Mouse (Mus musculus): ENCODE results near the gene Fmnl2. TPM values are rescaled to one million over a fixed set of nuclear protein-coding genes. Genes with fewer than 3 reads are reported as not detected.
A peak's percentile ranks its signal among the peaks of the same experiment; 100 is the strongest.

Fmnl2 gene
- polyA plus RNA-seq, 1 experiment from 2014 or later = 16.8 TPM

DNA sequence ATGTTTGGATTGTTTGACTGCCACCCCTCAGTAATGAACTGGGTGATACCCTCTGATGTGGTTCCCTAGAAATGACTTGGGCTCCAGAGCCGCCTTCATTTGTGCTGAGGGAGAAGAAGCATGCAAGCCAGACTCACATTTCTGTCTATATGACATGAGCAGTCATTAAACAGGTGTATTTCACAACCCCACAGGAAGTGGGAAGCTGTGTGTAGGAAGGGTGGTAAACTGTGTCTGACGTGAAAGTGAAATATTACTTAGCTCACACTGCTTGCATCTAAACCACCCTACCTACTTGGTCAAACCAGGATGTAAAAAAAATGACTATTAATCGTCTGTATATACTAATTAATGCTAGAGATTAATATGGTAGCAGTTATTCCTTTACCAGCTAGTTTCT is 231.1 kb downstream of the Fmnl2 start:
- 89% methylated on average over 3 of the region's 3 CpGs for WGBS
- no peak overlapping the region for H3K4me2 ChIP-seq (ENCODE audit: low read depth, low read length)
- H3K4me3 ChIP-seq (ENCODE audit: low read depth, low read length) = no peak overlapping the region
- ATAC-seq (ENCODE audit: low read depth) = no peak
- H3K9ac ChIP-seq (replicated peaks; ENCODE audit: low read depth, low read length) = no peak overlapping the region
- no peaks in the 10 kb centered on the region for H3K36me3 ChIP-seq (ENCODE audit: control insufficient read depth, insufficient read depth, low read length)
- no peaks in the 10 kb centered on the region for H3K27me3 ChIP-seq (ENCODE audit: control insufficient read depth, insufficient read depth, low read length)
- no peak overlapping the region for H3K27ac ChIP-seq (ENCODE audit: low read depth, low read length)
- H3K4me1 ChIP-seq (ENCODE audit: control insufficient read depth, insufficient read depth, low read length) = no peaks in the 10 kb centered on the region
- no peaks in the 10 kb centered on the region for H3K9me3 ChIP-seq (ENCODE audit: control insufficient read depth, low read length)

DNA sequence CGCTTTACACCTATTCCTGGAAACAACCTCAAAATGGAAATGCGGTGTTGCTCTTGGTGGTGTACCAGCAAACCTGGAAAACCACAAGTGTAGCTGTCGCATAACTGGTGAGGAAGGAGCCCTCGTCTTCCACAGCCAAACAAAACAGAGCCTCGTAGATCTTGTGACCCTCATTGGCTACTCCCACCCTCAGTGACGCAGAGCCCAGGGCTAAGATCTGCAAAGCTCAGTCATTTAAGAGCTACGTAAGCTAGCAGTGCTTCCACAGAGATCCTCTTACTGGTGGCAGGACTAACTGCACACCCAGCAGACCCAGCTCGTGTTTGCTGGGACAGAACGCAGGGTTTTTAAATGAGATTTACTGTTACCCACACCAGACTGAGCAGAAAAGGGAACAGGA is 237.4 kb downstream of the Fmnl2 start:
- no peaks in the 10 kb centered on the region for H3K36me3 ChIP-seq (ENCODE audit: control insufficient read depth, insufficient read depth, low read length)
- H3K4me1 ChIP-seq (ENCODE audit: control insufficient read depth, insufficient read depth, low read length) = no peaks in the 10 kb centered on the region
- no peaks in the 10 kb centered on the region for H3K9me3 ChIP-seq (ENCODE audit: control insufficient read depth, low read length)
- H3K9ac ChIP-seq (replicated peaks; ENCODE audit: low read depth, low read length) = no peak overlapping the region
- no peak overlapping the region for H3K27ac ChIP-seq (ENCODE audit: low read depth, low read length)
- no peak for ATAC-seq (ENCODE audit: low read depth)
- H3K4me2 ChIP-seq (ENCODE audit: low read depth, low read length) = no peak overlapping the region
- WGBS = 93% methylated on average over 9 of the region's 9 CpGs
- no peaks in the 10 kb centered on the region for H3K27me3 ChIP-seq (ENCODE audit: control insufficient read depth, insufficient read depth, low read length)
- no peak overlapping the region for H3K4me3 ChIP-seq (ENCODE audit: low read depth, low read length)

DNA sequence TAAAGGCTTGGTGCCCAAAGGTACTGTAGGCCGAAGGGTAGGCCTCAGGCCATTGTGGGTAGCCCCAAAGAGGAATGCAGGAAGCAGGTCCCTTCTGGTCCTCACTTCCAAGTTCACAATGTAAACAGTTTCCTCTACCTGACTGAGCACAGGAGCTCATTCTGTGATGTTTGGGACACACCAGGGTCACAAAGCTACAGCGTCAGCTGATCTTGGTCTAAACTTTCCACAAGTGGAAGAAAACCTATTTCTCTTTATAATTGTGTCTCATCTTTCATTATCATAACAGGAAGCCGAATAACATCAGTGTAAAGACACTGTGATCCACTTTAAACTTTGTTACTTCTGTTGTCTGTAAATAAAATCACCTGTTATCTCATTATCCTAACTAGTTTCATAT is 237.8 kb downstream of the Fmnl2 start:
- H3K27me3 ChIP-seq (ENCODE audit: control insufficient read depth, insufficient read depth, low read length) = no peaks in the 10 kb centered on the region
- no peak overlapping the region for H3K4me3 ChIP-seq (ENCODE audit: low read depth, low read length)
- no peak overlapping the region for H3K9ac ChIP-seq (replicated peaks; ENCODE audit: low read depth, low read length)
- 95% methylated on average over 3 of the region's 3 CpGs for WGBS
- H3K4me1 ChIP-seq (ENCODE audit: control insufficient read depth, insufficient read depth, low read length) = no peaks in the 10 kb centered on the region
- H3K9me3 ChIP-seq (ENCODE audit: control insufficient read depth, low read length) = no peaks in the 10 kb centered on the region
- H3K36me3 ChIP-seq (ENCODE audit: control insufficient read depth, insufficient read depth, low read length) = no peaks in the 10 kb centered on the region
- ATAC-seq (ENCODE audit: low read depth) = no peak
- H3K27ac ChIP-seq (ENCODE audit: low read depth, low read length) = no peak overlapping the region
- H3K4me2 ChIP-seq (ENCODE audit: low read depth, low read length) = no peak overlapping the region

DNA sequence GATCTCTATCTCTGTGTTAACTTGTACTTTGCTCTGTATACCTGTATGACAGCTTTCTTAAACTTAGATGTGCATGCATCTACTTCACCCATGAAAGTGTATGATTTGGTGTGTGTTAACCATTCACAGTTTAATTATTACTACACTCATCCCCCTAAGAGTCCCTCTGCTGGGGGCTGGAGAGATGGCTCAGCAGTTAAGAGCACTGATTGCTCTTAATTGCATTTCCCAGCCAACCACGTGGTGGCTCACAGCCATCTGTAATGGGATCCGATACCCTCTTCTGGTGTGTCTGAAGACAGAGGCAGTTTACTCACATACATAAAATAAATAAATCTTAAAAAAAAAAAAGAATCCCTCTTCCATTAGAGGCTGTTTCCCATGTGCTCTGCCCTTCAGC is 242.4 kb downstream of the Fmnl2 start:
- no peaks in the 10 kb centered on the region for H3K27me3 ChIP-seq (ENCODE audit: control insufficient read depth, insufficient read depth, low read length)
- H3K4me1 ChIP-seq (ENCODE audit: control insufficient read depth, insufficient read depth, low read length) = no peaks in the 10 kb centered on the region
- no peaks in the 10 kb centered on the region for H3K9me3 ChIP-seq (ENCODE audit: control insufficient read depth, low read length)
- ATAC-seq (ENCODE audit: low read depth) = peak; percentile 75; the same call in 1 of the 2 replicates
- H3K27ac ChIP-seq (ENCODE audit: low read depth, low read length) = no peak overlapping the region
- no peak overlapping the region for H3K4me3 ChIP-seq (ENCODE audit: low read depth, low read length)
- no peak overlapping the region for H3K9ac ChIP-seq (replicated peaks; ENCODE audit: low read depth, low read length)
- 0 out of 2 replicates have a peak, but pooled peaks cover 2% of the 10 kb centered on the region for H3K36me3 ChIP-seq (ENCODE audit: control insufficient read depth, insufficient read depth, low read length)
- H3K4me2 ChIP-seq (ENCODE audit: low read depth, low read length) = no peak overlapping the region
- 11% methylated on average over 2 of the region's 2 CpGs for WGBS

DNA sequence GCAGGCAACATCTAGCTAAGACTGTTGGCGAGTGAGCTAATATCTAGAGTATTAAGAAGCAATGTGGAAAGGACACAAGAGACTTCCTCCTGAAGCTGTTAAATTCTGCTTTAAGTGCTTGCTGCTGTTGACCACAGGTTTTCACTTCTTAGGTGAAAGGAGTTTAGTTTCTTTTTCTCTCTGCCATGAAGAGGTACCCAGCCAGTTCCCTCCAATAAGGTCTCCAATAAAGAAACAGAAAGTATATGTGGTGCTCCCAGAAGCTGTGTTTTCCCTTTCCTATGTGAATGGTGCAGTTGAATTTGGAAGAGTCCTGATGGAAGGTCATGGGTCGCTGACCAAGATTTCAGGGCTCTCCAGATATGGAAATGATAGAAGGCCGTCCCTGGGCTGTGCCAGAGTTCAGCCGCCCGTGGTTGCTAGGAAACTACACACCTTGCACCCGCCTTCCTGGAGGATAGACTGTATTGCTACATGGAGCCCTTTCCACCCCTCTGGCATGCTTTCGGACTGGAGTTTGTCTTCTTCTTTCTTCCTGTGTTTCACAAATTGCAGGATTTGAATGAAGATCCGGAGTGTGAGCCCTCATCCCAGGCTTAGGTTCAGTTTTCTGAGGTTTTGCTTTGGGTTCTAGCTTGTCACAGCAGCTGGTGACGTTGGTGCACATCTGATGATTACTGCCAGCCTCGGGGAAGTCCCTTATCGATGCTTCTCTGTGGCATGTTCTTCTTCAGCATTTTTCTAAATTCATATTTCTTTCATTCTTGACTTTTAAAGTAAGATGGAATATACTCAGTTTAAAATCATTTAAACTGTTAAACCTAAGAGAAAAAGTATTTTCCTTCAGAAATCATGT is 244.5 kb downstream of the Fmnl2 start:
- no peak for ATAC-seq (ENCODE audit: low read depth)
- Histone ChIP-seq H3K27ac (ENCODE audit: low read depth, low read length) (no peak overlapping the region), H3K4me3 (ENCODE audit: low read depth, low read length) (no peak overlapping the region), H3K27me3 (ENCODE audit: control insufficient read depth, insufficient read depth, low read length) (no peaks in the 10 kb centered on the region), H3K36me3 (ENCODE audit: control insufficient read depth, insufficient read depth, low read length) (peaks cover 16% of the 10 kb centered on the region; the same call in 1 of the 2 replicates), H3K4me1 (ENCODE audit: control insufficient read depth, insufficient read depth, low read length) (no peaks in the 10 kb centered on the region), H3K9ac (replicated peaks; ENCODE audit: low read depth, low read length) (no peak overlapping the region), H3K4me2 (ENCODE audit: low read depth, low read length) (no peak overlapping the region), H3K9me3 (ENCODE audit: control insufficient read depth, low read length) (no peaks in the 10 kb centered on the region)
- 94% methylated on average over 11 of the region's 11 CpGs for WGBS

DNA sequence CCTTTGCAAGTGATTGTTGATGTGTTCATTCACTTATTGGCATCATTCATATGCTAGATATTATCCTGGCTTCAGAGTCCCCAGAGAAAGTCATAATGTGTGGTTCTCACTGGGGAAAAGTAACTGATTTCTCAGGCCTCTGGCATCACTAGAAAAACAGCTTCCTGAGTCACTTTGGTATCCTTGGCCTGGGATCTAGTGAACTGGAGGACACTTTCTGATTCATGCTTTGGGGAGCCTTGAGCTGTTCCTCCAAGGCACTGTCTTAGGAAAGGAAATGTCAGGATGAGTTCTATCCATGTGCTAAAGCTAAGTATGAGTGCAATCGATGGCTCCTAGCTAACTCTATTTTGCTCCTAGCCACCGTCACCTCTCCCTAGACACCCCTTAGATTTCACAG is 245.2 kb downstream of the Fmnl2 start:
- no peaks in the 10 kb centered on the region for H3K27me3 ChIP-seq (ENCODE audit: control insufficient read depth, insufficient read depth, low read length)
- H3K9ac ChIP-seq (replicated peaks; ENCODE audit: low read depth, low read length) = no peak overlapping the region
- no peak overlapping the region for H3K27ac ChIP-seq (ENCODE audit: low read depth, low read length)
- H3K4me3 ChIP-seq (ENCODE audit: low read depth, low read length) = no peak overlapping the region
- H3K36me3 ChIP-seq (ENCODE audit: control insufficient read depth, insufficient read depth, low read length) = peaks cover 22% of the 10 kb centered on the region
- no peaks in the 10 kb centered on the region for H3K9me3 ChIP-seq (ENCODE audit: control insufficient read depth, low read length)
- 92% methylated on average over 2 of the region's 2 CpGs for WGBS
- H3K4me2 ChIP-seq (ENCODE audit: low read depth, low read length) = no peak overlapping the region
- H3K4me1 ChIP-seq (ENCODE audit: control insufficient read depth, insufficient read depth, low read length) = no peaks in the 10 kb centered on the region
- no peak for ATAC-seq (ENCODE audit: low read depth)

DNA sequence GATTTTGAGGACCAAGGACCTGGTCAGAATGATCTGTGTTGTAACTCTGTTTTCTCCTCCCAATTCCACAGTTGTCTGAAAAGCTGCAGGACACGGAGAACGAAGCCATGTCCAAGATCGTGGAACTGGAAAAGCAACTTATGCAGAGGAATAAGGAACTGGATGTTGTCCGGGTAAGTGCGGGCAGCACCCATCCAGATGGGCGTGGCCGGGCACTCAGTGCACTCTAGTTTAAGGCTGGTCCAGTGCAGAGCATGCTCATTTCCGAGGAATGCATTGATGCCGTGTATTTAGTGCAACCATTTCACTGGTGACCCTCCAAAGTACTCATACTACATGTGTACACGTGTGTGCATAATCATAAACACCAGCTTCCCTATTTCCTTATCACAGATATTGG is 247.7 kb downstream of the Fmnl2 start:
- no peaks in the 10 kb centered on the region for H3K4me1 ChIP-seq (ENCODE audit: control insufficient read depth, insufficient read depth, low read length)
- no peak for ATAC-seq (ENCODE audit: low read depth)
- no peaks in the 10 kb centered on the region for H3K27me3 ChIP-seq (ENCODE audit: control insufficient read depth, insufficient read depth, low read length)
- peaks cover 38% of the 10 kb centered on the region for H3K36me3 ChIP-seq (ENCODE audit: control insufficient read depth, insufficient read depth, low read length)
- no peaks in the 10 kb centered on the region for H3K9me3 ChIP-seq (ENCODE audit: control insufficient read depth, low read length)
- H3K9ac ChIP-seq (replicated peaks; ENCODE audit: low read depth, low read length) = no peak overlapping the region
- WGBS = 97% methylated on average over 10 of the region's 10 CpGs
- no peak overlapping the region for H3K4me3 ChIP-seq (ENCODE audit: low read depth, low read length)
- no peak overlapping the region for H3K4me2 ChIP-seq (ENCODE audit: low read depth, low read length)
- H3K27ac ChIP-seq (ENCODE audit: low read depth, low read length) = no peak overlapping the region

DNA sequence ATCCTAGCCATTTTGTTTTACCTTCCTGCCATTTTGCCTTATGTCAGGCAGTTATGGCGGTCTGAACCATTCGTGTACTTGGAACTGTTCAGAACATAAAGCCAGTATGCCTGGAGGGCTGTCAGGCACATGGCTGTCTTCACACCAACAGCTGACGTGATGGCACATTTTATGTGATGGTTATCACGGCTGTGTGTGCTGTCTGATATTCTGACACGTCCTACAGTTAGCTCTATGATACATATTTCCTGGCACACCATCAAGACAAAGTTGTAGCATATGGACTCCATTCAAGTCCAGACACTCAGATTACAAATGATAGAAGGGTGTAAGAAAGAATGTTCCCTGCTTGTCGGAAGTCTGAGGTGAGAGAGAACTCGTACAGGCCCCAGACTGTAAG is 248.4 kb downstream of the Fmnl2 start:
- Histone ChIP-seq H3K27ac (ENCODE audit: low read depth, low read length) (no peak overlapping the region), H3K4me1 (ENCODE audit: control insufficient read depth, insufficient read depth, low read length) (no peaks in the 10 kb centered on the region), H3K9me3 (ENCODE audit: control insufficient read depth, low read length) (no peaks in the 10 kb centered on the region), H3K36me3 (ENCODE audit: control insufficient read depth, insufficient read depth, low read length) (peaks cover 40% of the 10 kb centered on the region), H3K27me3 (ENCODE audit: control insufficient read depth, insufficient read depth, low read length) (no peaks in the 10 kb centered on the region), H3K4me2 (ENCODE audit: low read depth, low read length) (no peak overlapping the region), H3K9ac (replicated peaks; ENCODE audit: low read depth, low read length) (no peak overlapping the region), H3K4me3 (ENCODE audit: low read depth, low read length) (no peak overlapping the region)
- no peak for ATAC-seq (ENCODE audit: low read depth)
- 83% methylated on average over 7 of the region's 7 CpGs for WGBS

DNA sequence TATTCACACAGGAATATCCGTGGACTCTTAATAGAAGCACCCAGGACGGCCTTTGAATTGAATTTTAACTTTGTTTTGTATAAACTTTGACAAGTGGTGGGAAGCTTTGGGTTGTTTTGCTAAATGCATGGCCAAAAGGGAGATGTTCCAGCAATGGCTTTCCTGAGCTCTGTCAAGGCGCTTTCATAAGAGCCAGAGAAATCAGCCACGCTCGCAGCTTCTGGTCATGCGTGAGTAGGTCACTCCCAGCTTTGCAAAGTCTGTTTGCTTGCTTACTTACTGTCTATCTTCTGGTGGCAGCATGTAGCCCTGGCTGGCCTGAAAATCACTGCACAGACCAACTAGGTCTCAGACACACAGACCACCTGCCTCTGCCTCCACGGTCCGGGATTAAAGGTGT is 248.8 kb downstream of the Fmnl2 start:
- Histone ChIP-seq H3K4me3 (ENCODE audit: low read depth, low read length) (no peak overlapping the region), H3K27ac (ENCODE audit: low read depth, low read length) (no peak overlapping the region), H3K27me3 (ENCODE audit: control insufficient read depth, insufficient read depth, low read length) (no peaks in the 10 kb centered on the region), H3K4me1 (ENCODE audit: control insufficient read depth, insufficient read depth, low read length) (no peaks in the 10 kb centered on the region), H3K4me2 (ENCODE audit: low read depth, low read length) (no peak overlapping the region), H3K36me3 (ENCODE audit: control insufficient read depth, insufficient read depth, low read length) (peaks cover 40% of the 10 kb centered on the region), H3K9ac (replicated peaks; ENCODE audit: low read depth, low read length) (no peak overlapping the region), H3K9me3 (ENCODE audit: control insufficient read depth, low read length) (no peaks in the 10 kb centered on the region)
- ATAC-seq (ENCODE audit: low read depth) = no peak
- 88% methylated on average over 8 of the region's 8 CpGs for WGBS
